In genomic region chr19:55132476-55132875, GRCm38 (mm10) we compare ENCODE assay signal across 30 mouse cellular contexts. TPM values are rescaled to one million over a fixed set of nuclear protein-coding genes. Genes with fewer than 3 reads are reported as not detected.
DNase-seq lines count a peak whose midpoint lies in the region; ATAC-seq and TF ChIP-seq lines count a peak whose summit lies in the region.
"Had no signal": no experiment of that assay in that cellular context is flagged by ENCODE, and none has a peak within 500 bp of the region (broad histone marks: within the 10 kb centered on the region; RNA-seq: fewer than 3 reads in every experiment).

No protein-coding gene starts in this region.

- no peak overlapping the region for H3K4me3 ChIP-seq in liver, adult 2 months (ENCODE audit: insufficient read depth, low read depth, low read length)
- no peak overlapping the region for H3K4me3 ChIP-seq in liver, embryonic 11.5 days (ENCODE audit: low read depth, low read length)
- no peak overlapping the region for H3K4me3 ChIP-seq in intestine, postnatal 0 days (ENCODE audit: low read depth, low read length)
- H3K4me3 ChIP-seq: forebrain, embryonic 10.5 days; forebrain, embryonic 13.5 days; heart, embryonic 15.5 days; hindbrain, embryonic 10.5 days; hindbrain, embryonic 13.5 days; intestine, embryonic 15.5 days had no signal

- 57% methylated on average over 3 of the region's 3 CpGs for WGBS in liver, adult 2 months
- WGBS in liver, embryonic 11.5 days = 78% methylated on average over 3 of the region's 3 CpGs
- WGBS in intestine, postnatal 0 days = 80% methylated on average over 3 of the region's 3 CpGs

- peak overlapping the region; percentile 17 for H3K27ac ChIP-seq in liver, adult 2 months (replicated peaks; ENCODE audit: insufficient read depth, low read depth, low read length)
- no peak overlapping the region for H3K27ac ChIP-seq in liver, embryonic 11.5 days (ENCODE audit: low read depth, low read length)
- no peak overlapping the region for H3K27ac ChIP-seq in intestine, postnatal 0 days (ENCODE audit: low read depth, low read length)
- H3K27ac ChIP-seq: forebrain, embryonic 13.5 days; heart, embryonic 15.5 days; hindbrain, embryonic 10.5 days; hindbrain, embryonic 13.5 days; intestine, embryonic 15.5 days had no signal

- H3K27me3 ChIP-seq in liver, adult 2 months (ENCODE audit: control insufficient read depth, insufficient read depth, low read length) = no peaks in the 10 kb centered on the region
- H3K27me3 ChIP-seq in liver, embryonic 11.5 days (replicated peaks; ENCODE audit: control insufficient read depth, insufficient read depth, low read length) = no peaks in the 10 kb centered on the region
- H3K27me3 ChIP-seq in intestine, postnatal 0 days (replicated peaks; ENCODE audit: control insufficient read depth, insufficient read depth, low read length) = no peaks in the 10 kb centered on the region
- H3K27me3 ChIP-seq: CH12.LX; forebrain, embryonic 13.5 days; heart, embryonic 15.5 days; hindbrain, embryonic 13.5 days; intestine, embryonic 15.5 days had no signal

- H3K4me1 ChIP-seq in liver, adult 2 months (ENCODE audit: control insufficient read depth, insufficient read depth, low read length) = peaks cover 21% of the 10 kb centered on the region
- no peaks in the 10 kb centered on the region for H3K4me1 ChIP-seq in liver, embryonic 11.5 days (replicated peaks; ENCODE audit: control insufficient read depth, insufficient read depth, low read length)
- peaks cover 11% of the 10 kb centered on the region; the same call in 1 of the 2 replicates for H3K4me1 ChIP-seq in intestine, postnatal 0 days (replicated peaks; ENCODE audit: control insufficient read depth, insufficient read depth, low read length)
- H3K4me1 ChIP-seq: forebrain, embryonic 13.5 days had no signal

- H3K4me2 ChIP-seq in liver, embryonic 11.5 days = no peak overlapping the region
- no peak overlapping the region for H3K4me2 ChIP-seq in intestine, postnatal 0 days (replicated peaks; ENCODE audit: low read depth)
- H3K4me2 ChIP-seq: forebrain, embryonic 13.5 days; heart, embryonic 11.5 days; heart, embryonic 15.5 days; hindbrain, embryonic 13.5 days; intestine, embryonic 15.5 days had no signal

- ATAC-seq in liver, embryonic 11.5 days (replicated peaks; ENCODE audit: low FRiP score) = no peak
- ATAC-seq in intestine, postnatal 0 days = no peak
- ATAC-seq: forebrain, embryonic 13.5 days; forebrain, embryonic 16.5 days; hindbrain, embryonic 16.5 days; intestine, embryonic 15.5 days; Patski had no signal

- peaks cover 3% of the 10 kb centered on the region; the same call in 1 of the 2 replicates for H3K79me2 ChIP-seq in liver, adult 2 months (ENCODE audit: control insufficient read depth, insufficient read depth, low read length)

- no peak for TF ChIP-seq POLR2A in liver, adult 2 months (IDR thresholded peaks at IDR 0.05; ENCODE audit: extremely low read depth, insufficient read depth, low read length)

- no peak for TF ChIP-seq CTCF in liver, adult 2 months (IDR thresholded peaks at IDR 0.05; ENCODE audit: low read depth, low read length)
- TF ChIP-seq CTCF in intestine, postnatal 0 days (IDR thresholded peaks at IDR 0.05; ENCODE audit: low read depth) = no peak

- no peak overlapping the region for H3K9ac ChIP-seq in liver, adult 2 months (ENCODE audit: low read depth, low read length)
- H3K9ac ChIP-seq in liver, embryonic 11.5 days (ENCODE audit: low read depth, low read length) = no peak overlapping the region
- H3K9ac ChIP-seq in intestine, postnatal 0 days (ENCODE audit: low read depth, low read length) = no peak overlapping the region
- H3K9ac ChIP-seq: forebrain, embryonic 13.5 days; heart, embryonic 15.5 days; hindbrain, embryonic 13.5 days; intestine, embryonic 15.5 days had no signal

- no peaks in the 10 kb centered on the region for H3K36me3 ChIP-seq in liver, adult 2 months (ENCODE audit: control insufficient read depth, insufficient read depth, low read length)
- H3K36me3 ChIP-seq in liver, embryonic 11.5 days (ENCODE audit: control insufficient read depth, insufficient read depth, low read length) = no peaks in the 10 kb centered on the region
- no peaks in the 10 kb centered on the region for H3K36me3 ChIP-seq in intestine, postnatal 0 days (ENCODE audit: control insufficient read depth, insufficient read depth)
- H3K36me3 ChIP-seq: forebrain, embryonic 10.5 days; G1E; heart, embryonic 15.5 days; hindbrain, embryonic 10.5 days; hindbrain, embryonic 13.5 days; intestine, embryonic 15.5 days had no signal

- no peaks in the 10 kb centered on the region for H3K9me3 ChIP-seq in liver, embryonic 11.5 days (ENCODE audit: control insufficient read depth, low read length)
- H3K9me3 ChIP-seq in intestine, postnatal 0 days (ENCODE audit: control insufficient read depth) = no peaks in the 10 kb centered on the region
- H3K9me3 ChIP-seq: forebrain, embryonic 13.5 days; G1E; heart, embryonic 15.5 days; hindbrain, embryonic 13.5 days; intestine, embryonic 15.5 days had no signal

- peak; percentile 74 for DNase-seq in adrenal gland, adult 2 months
- no peak for DNase-seq in adrenal gland, adult 18-20 months (ENCODE audit: low spot score in 2 of 2)
- DNase-seq in liver, adult 2 months (ENCODE audit: extremely low read depth, low read depth, low spot score) = no peak
- DNase-seq in liver, embryonic 11.5 days (ENCODE audit: low spot score) = no peak
- peak; percentile 74 for DNase-seq in adrenal gland, postnatal 14 days
- peak; percentile 73 to 78 for DNase-seq in adrenal gland, postnatal 36 days
- DNase-seq: B cell, adult 2 months; cerebellum, adult 18-20 months; cerebellum, adult 9-10 months; cerebellum, postnatal 14 days; gastrocnemius, postnatal 10 days; gastrocnemius, postnatal 36 days; heart, postnatal 10 days; heart, postnatal 36 days had no signal

RNA-seq across cellular contexts. Expression of gene Gpam, which starts 5.4 kb away (rescaled TPM):
- total RNA-seq in adrenal gland, adult 2 months (2021) = 100 to 1,000 TPM; 199 to 552 TPM
- 134 and 233 TPM in 2 replicates for polyA plus RNA-seq in adrenal gland, adult 2 months (2012; rRNA removed)
- 100 to 1,000 TPM in 1 of 2 experiments, 10 to 100 TPM in 1; 87.8 to 419 TPM for total RNA-seq in adrenal gland, adult 18-20 months (2021)
- 261 and 274 TPM in 2 replicates for total RNA-seq in liver, adult 2 months (2014; rRNA removed)
- polyA plus RNA-seq in liver, adult 2 months (2012; rRNA removed) = 90.2 and 102 TPM in 2 replicates
- 36.3 and 42.2 TPM in 2 replicates for polyA plus RNA-seq in liver, embryonic 11.5 days (2014; fragmentation: Nextera tagmentation; extraction: Ambion mirVana)
- total RNA-seq in adrenal gland, postnatal 14 days (2021) = 232 and 288 TPM in 2 replicates
- 100 to 1,000 TPM; 183 to 606 TPM for total RNA-seq in adrenal gland, postnatal 36 days (2021)
- polyA plus RNA-seq in intestine, postnatal 0 days (2015; fragmentation: Nextera tagmentation; extraction: Ambion mirVana) = 6.3 and 6.6 TPM in 2 replicates

RNA-seq across cellular contexts. Expression of gene Tectb, which starts 48.1 kb away (rescaled TPM):
- total RNA-seq in adrenal gland, adult 2 months (2021) = under 1 TPM; 0.41 to 0.89 TPM
- polyA plus RNA-seq in adrenal gland, adult 2 months (2012; rRNA removed) = 0.04 TPM in 1 of 2 replicates, not detected in the other
- 1 to 10 TPM in 1 of 2 experiments, under 1 TPM in 1; 0.22 to 1.1 TPM for total RNA-seq in adrenal gland, adult 18-20 months (2021)
- 0.18 and 0.20 TPM in 2 replicates for total RNA-seq in liver, adult 2 months (2014; rRNA removed)
- polyA plus RNA-seq in liver, adult 2 months (2012; rRNA removed) = 0.07 TPM in 1 of 2 replicates, not detected in the other
- not detected in 2 replicates for polyA plus RNA-seq in liver, embryonic 11.5 days (2014; fragmentation: Nextera tagmentation; extraction: Ambion mirVana)
- 0.78 and 0.79 TPM in 2 replicates for total RNA-seq in adrenal gland, postnatal 14 days (2021)
- 1 to 10 TPM in 1 of 2 experiments, under 1 TPM in 1; 0.40 to 1.2 TPM for total RNA-seq in adrenal gland, postnatal 36 days (2021)
- not detected in 2 replicates for polyA plus RNA-seq in intestine, postnatal 0 days (2015; fragmentation: Nextera tagmentation; extraction: Ambion mirVana)
- total RNA-seq: CH12.LX; gastrocnemius, adult 18-20 months; granulocyte monocyte progenitor cell, adult 5-6 weeks had no signal
- polyA plus RNA-seq: embryonic facial prominence, embryonic 11.5 days; forebrain, embryonic 10.5 days; forebrain, embryonic 16.5 days; G1E; heart, embryonic 11.5 days; heart, embryonic 15.5 days; hindbrain, embryonic 10.5 days; hindbrain, embryonic 16.5 days; Patski had no signal

Comparison
In these comparisons a context has a peak if more than half of its experiments do, and no peak if none do; other contexts are left out.
1. DNase-seq: peak in adrenal gland, adult 2 months (single experiment), adrenal gland, postnatal 14 days (single experiment) and adrenal gland, postnatal 36 days (2 of 2); none in adrenal gland, adult 18-20 months (0 of 2), liver, adult 2 months (single experiment) and liver, embryonic 11.5 days (single experiment).